Mouse (Mus musculus) cortical plate, adult 2 months (tissue): ENCODE data around the gene Fastk.

ENCODE experiments used
- CTCF ChIP-seq: fragments of 200-500 bp; IDR thresholded peaks from 2 replicates; pipeline ENCODE4 v1.5.1; 2011; ENCODE audit warnings: mild to moderate bottlenecking, control low read depth, low read length; ENCODE audit not compliant: insufficient read depth; ENCODE audit errors: extremely low read depth
- POLR2A ChIP-seq: fragments of 200-500 bp; IDR thresholded peaks from 2 replicates; pipeline ENCODE4 v1.6.1; 2011; ENCODE audit warnings: mild to moderate bottlenecking, low read length, control low read depth; ENCODE audit not compliant: insufficient read depth; ENCODE audit errors: extremely low read depth

- TF ChIP-seq CTCF (no peak), POLR2A (no peak)
Measured at GRCm38 (mm10) chr5:24477909-24478308, 32.8 kb upstream of the Fastk start.
